In the genomic region with DNA sequence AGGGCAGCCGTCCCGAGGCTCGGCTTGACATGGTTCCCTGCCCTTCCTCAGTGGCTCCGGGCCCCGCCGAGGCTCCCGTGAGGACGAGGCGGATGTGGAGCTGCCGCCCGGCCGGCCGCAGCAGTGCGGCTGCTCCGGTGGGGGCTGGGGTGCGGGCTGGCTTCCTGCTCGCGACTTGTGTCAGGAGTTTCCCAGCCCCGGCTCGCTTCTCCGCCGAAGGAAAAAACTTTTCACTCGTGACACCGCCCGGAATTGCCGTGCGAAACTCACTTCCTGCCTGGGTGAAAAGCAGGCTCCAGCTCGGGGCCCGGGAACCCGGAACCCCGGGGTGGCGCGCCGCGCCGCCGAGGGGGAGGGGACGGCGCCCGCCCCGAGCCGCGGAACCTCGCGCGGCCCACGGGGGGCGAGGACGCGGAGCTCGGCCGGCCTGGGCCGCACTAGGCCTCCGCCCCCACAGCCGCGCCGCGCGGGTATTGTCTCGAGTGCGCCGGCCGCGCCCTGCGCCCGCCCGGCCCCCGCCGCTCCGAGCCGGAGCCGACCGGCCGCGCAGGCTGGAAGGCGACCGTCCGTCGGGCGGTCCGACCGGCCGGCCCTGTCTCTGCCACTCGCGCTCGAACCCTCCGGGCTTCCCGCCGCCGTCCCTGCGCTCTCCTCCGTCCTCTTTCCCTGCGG, we compare ENCODE assay signal across 7 mouse cellular contexts. TPM values are rescaled to one million over a fixed set of nuclear protein-coding genes. Genes with fewer than 3 reads are reported as not detected.
DNase-seq lines count a peak whose midpoint lies in the region; ATAC-seq lines count a peak whose summit lies in the region.

TSS of gene Erbin (minus strand) at position 254 of the 672 bp plus-strand sequence.

- DNase-seq in adrenal gland, adult 2 months, result peak; percentile 92
- DNase-seq in embryo, embryonic 11.5 days (ENCODE audit: low read depth, low spot score), result peak; percentile 54
- peak; percentile 71 to 78 for DNase-seq in gastrocnemius, postnatal 36 days
- peak; percentile 63 to 71 for DNase-seq in left cerebral cortex, postnatal 36 days (ENCODE audit: low spot score in 2 of 2)
- DNase-seq in midbrain, embryonic 10.5 days (ENCODE audit: low spot score), result peak; percentile 73
- DNase-seq in skeletal muscle tissue, adult 2 months (ENCODE audit: low read depth, low spot score), result peak; percentile 62

- peak within 1 kb of the TSS; percentile 86 for H3K4me3 ChIP-seq in intestine, embryonic 15.5 days (replicated peaks)
- H3K4me3 ChIP-seq in midbrain, embryonic 10.5 days, result peak within 1 kb of the TSS; percentile 90

- no peaks in the 10 kb centered on the region for H3K9me3 ChIP-seq in intestine, embryonic 15.5 days
- no peaks in the 10 kb centered on the region for H3K9me3 ChIP-seq in midbrain, embryonic 10.5 days (replicated peaks)

- intact Hi-C loops in gastrocnemius, postnatal 36 days (cut with DNase I), result loop anchor here (5.0 kb wide), 1 partner anchor 112 kb away; no protein-coding TSS in a partner anchor
- intact Hi-C loops in left cerebral cortex, postnatal 36 days (cut with DNase I), result loop anchor here (5.0 kb wide), 2 partner anchors 122 to 192 kb away; no protein-coding TSS in a partner anchor

- H3K27me3 ChIP-seq in intestine, embryonic 15.5 days (replicated peaks), result no peaks in the 10 kb centered on the region
- peaks cover 16% of the 10 kb centered on the region for H3K27me3 ChIP-seq in midbrain, embryonic 10.5 days (ENCODE audit: low read depth, poor library complexity, severe bottlenecking)

- H3K36me3 ChIP-seq in intestine, embryonic 15.5 days, result no peaks in the 10 kb centered on the region
- no peaks in the 10 kb centered on the region for H3K36me3 ChIP-seq in midbrain, embryonic 10.5 days

- peak; percentile 78 for ATAC-seq in intestine, embryonic 15.5 days

- peak within 1 kb of the TSS; percentile 98 for H3K9ac ChIP-seq in intestine, embryonic 15.5 days

- H3K4me1 ChIP-seq in intestine, embryonic 15.5 days (replicated peaks), result peaks cover 5% of the 10 kb centered on the region; the same call in 1 of the 2 replicates
- peaks cover 43% of the 10 kb centered on the region for H3K4me1 ChIP-seq in midbrain, embryonic 10.5 days

- H3K4me2 ChIP-seq in intestine, embryonic 15.5 days (replicated peaks), result peak within 1 kb of the TSS; percentile 89

- H3K27ac ChIP-seq in intestine, embryonic 15.5 days, result peak within 1 kb of the TSS; percentile 100
- H3K27ac ChIP-seq in midbrain, embryonic 10.5 days (replicated peaks), result peak within 1 kb of the TSS; percentile 100

- under 1% methylated on average over 93 of the region's 93 CpGs for WGBS in intestine, embryonic 15.5 days
- WGBS in midbrain, embryonic 10.5 days, result under 1% methylated on average over 78 of the region's 93 CpGs

RNA-seq across cellular contexts. Expression of gene Erbin, which starts in this region (rescaled TPM):
- total RNA-seq in adrenal gland, adult 2 months (2021), result 10 to 100 TPM; 88.6 to 88.9 TPM
- 4.3 and 5.8 TPM in 2 replicates for polyA plus RNA-seq in adrenal gland, adult 2 months (2012; rRNA removed)
- 10 to 100 TPM; 34.7 to 40.1 TPM for total RNA-seq in gastrocnemius, postnatal 36 days (2021)
- polyA plus RNA-seq in intestine, embryonic 15.5 days (2015; fragmentation: Nextera tagmentation; extraction: Ambion mirVana), result 17.5 and 18.7 TPM in 2 replicates
- 10 to 100 TPM; 37.6 to 42.5 TPM for total RNA-seq in left cerebral cortex, postnatal 36 days (2021)
- polyA plus RNA-seq in midbrain, embryonic 10.5 days (2016; fragmentation: Nextera tagmentation; extraction: Ambion mirVana), result 11.7 and 12.8 TPM in 2 replicates

Comparison
In these comparisons a context has a peak if more than half of its experiments do, and no peak if none do; other contexts are left out.
1. Peak in every context shown above with its lines: DNase-seq, ATAC-seq, H3K4me3 ChIP-seq and H3K27ac ChIP-seq.